Comparison of ENCODE assay signal across 10 mouse cellular contexts in genomic region chr10:52416458-52416857, GRCm38 (mm10). TPM values are rescaled to one million over a fixed set of nuclear protein-coding genes. Genes with fewer than 3 reads are reported as not detected.
A peak's percentile ranks its signal among the peaks of the same experiment; 100 is the strongest.
DNase-seq lines count a peak whose midpoint lies in the region; ATAC-seq and TF ChIP-seq lines count a peak whose summit lies in the region.
"Had no signal": no experiment of that assay in that cellular context is flagged by ENCODE, and none has a peak within 500 bp of the region (broad histone marks: within the 10 kb centered on the region; RNA-seq: fewer than 3 reads in every experiment).

No protein-coding gene starts in this region.

- WGBS in liver, adult 2 months, result 16% methylated on average over 2 of the region's 2 CpGs
- WGBS in intestine, embryonic 15.5 days, result 32% methylated on average over 2 of the region's 2 CpGs

- H3K4me2 ChIP-seq in intestine, embryonic 15.5 days (replicated peaks), result peak overlapping the region; percentile 62

- H3K4me3 ChIP-seq in liver, adult 2 months (ENCODE audit: insufficient read depth, low read depth, low read length), result peak overlapping the region; percentile 82; the same call in 1 of the 2 replicates
- H3K4me3 ChIP-seq in embryonic fibroblast, embryonic 13.5 days (ENCODE audit: insufficient read depth, low read length), result no peak overlapping the region
- H3K4me3 ChIP-seq in intestine, embryonic 15.5 days (replicated peaks), result peak overlapping the region; percentile 98; the same call in 1 of the 2 replicates

- DNase-seq in liver, adult 2 months (ENCODE audit: extremely low read depth, low read depth, low spot score), result no peak
- no peak for DNase-seq in liver
- peak; percentile 8 for DNase-seq in naive thymus-derived CD4-positive, alpha-beta T cell, adult 2 months (ENCODE audit: low read depth)
- DNase-seq in adrenal gland, postnatal 14 days, result no peak
- DNase-seq in gastrocnemius, postnatal 10 days, result no peak
- no peak for DNase-seq in spleen, adult 12 weeks (ENCODE audit: low spot score)
- DNase-seq: kidney, adult 18-20 months had no signal

- peaks cover 20% of the 10 kb centered on the region for H3K4me1 ChIP-seq in liver, adult 2 months (ENCODE audit: control insufficient read depth, insufficient read depth, low read length)
- H3K4me1 ChIP-seq in embryonic fibroblast, embryonic 13.5 days (ENCODE audit: control insufficient read depth, insufficient read depth, low read length), result peaks cover 12% of the 10 kb centered on the region; the same call in 1 of the 2 replicates
- peaks cover 14% of the 10 kb centered on the region for H3K4me1 ChIP-seq in intestine, embryonic 15.5 days (replicated peaks)

- TF ChIP-seq CTCF in liver, adult 2 months (IDR thresholded peaks at IDR 0.05; ENCODE audit: low read depth, low read length), result no peak
- TF ChIP-seq CTCF in embryonic fibroblast, embryonic 13.5 days (IDR thresholded peaks at IDR 0.05; ENCODE audit: borderline replicate concordance, insufficient read depth, low read length), result no peak

- no peaks in the 10 kb centered on the region for H3K9me3 ChIP-seq in intestine, embryonic 15.5 days

- H3K27me3 ChIP-seq in liver, adult 2 months (ENCODE audit: control insufficient read depth, insufficient read depth, low read length), result no peaks in the 10 kb centered on the region; the same call in 1 of the 2 replicates
- H3K27me3 ChIP-seq in intestine, embryonic 15.5 days (replicated peaks), result no peaks in the 10 kb centered on the region

- peaks cover 14% of the 10 kb centered on the region for H3K79me2 ChIP-seq in liver, adult 2 months (ENCODE audit: control insufficient read depth, insufficient read depth, low read length)

- no peak overlapping the region for H3K27ac ChIP-seq in liver, adult 2 months (replicated peaks; ENCODE audit: insufficient read depth, low read depth, low read length)
- peak overlapping the region; percentile 82 for H3K27ac ChIP-seq in embryonic fibroblast, embryonic 13.5 days (ENCODE audit: insufficient read depth, low read length)
- no peak overlapping the region for H3K27ac ChIP-seq in intestine, embryonic 15.5 days

- no peaks in the 10 kb centered on the region for H3K36me3 ChIP-seq in liver, adult 2 months (ENCODE audit: control insufficient read depth, insufficient read depth, low read length)
- no peaks in the 10 kb centered on the region for H3K36me3 ChIP-seq in intestine, embryonic 15.5 days

- no peak for TF ChIP-seq POLR2A in liver, adult 2 months (IDR thresholded peaks at IDR 0.05; ENCODE audit: extremely low read depth, insufficient read depth, low read length)
- TF ChIP-seq POLR2A in embryonic fibroblast, embryonic 13.5 days (IDR thresholded peaks at IDR 0.05; ENCODE audit: low read depth, low read length), result no peak; the same call in 1 of the 2 replicates

- ATAC-seq in intestine, embryonic 15.5 days, result no peak

- H3K9ac ChIP-seq in liver, adult 2 months (ENCODE audit: low read depth, low read length), result no peak overlapping the region
- no peak overlapping the region for H3K9ac ChIP-seq in intestine, embryonic 15.5 days

RNA-seq across cellular contexts. Expression of gene Nus1, which starts 0.9 kb away (rescaled TPM):
- 13.6 and 13.7 TPM in 2 replicates for total RNA-seq in liver, adult 2 months (2014; rRNA removed)
- 9.7 and 11.6 TPM in 2 replicates for polyA plus RNA-seq in liver, adult 2 months (2012; rRNA removed)
- polyA plus RNA-seq in embryonic fibroblast, embryonic 13.5 days (2011; ENCODE audit: insufficient read length, low read depth, missing spikeins), result 74.9 and 81.5 TPM in 2 replicates
- 15.7 and 16.1 TPM in 2 replicates for polyA plus RNA-seq in intestine, embryonic 15.5 days (2015; fragmentation: Nextera tagmentation; extraction: Ambion mirVana)
- total RNA-seq in adrenal gland, postnatal 14 days (2021), result 46.4 and 51.4 TPM in 2 replicates
- 10 to 100 TPM; 19.4 to 21.5 TPM for total RNA-seq in gastrocnemius, postnatal 10 days (2021)

RNA-seq across cellular contexts. Expression of gene Nepn, which starts 27.7 kb away (rescaled TPM):
- total RNA-seq in liver, adult 2 months (2014; rRNA removed), result not detected in 2 replicates
- not detected in 2 replicates for polyA plus RNA-seq in liver, adult 2 months (2012; rRNA removed)
- polyA plus RNA-seq in embryonic fibroblast, embryonic 13.5 days (2011; ENCODE audit: insufficient read length, low read depth, missing spikeins), result not detected in 2 replicates
- 0.63 and 1.6 TPM in 2 replicates for polyA plus RNA-seq in intestine, embryonic 15.5 days (2015; fragmentation: Nextera tagmentation; extraction: Ambion mirVana)
- 0.22 and 0.26 TPM in 2 replicates for total RNA-seq in adrenal gland, postnatal 14 days (2021)
- not detected for total RNA-seq in gastrocnemius, postnatal 10 days (2021)

RNA-seq across cellular contexts. Expression of gene Gopc, which starts 34.5 kb away (rescaled TPM):
- total RNA-seq in liver, adult 2 months (2014; rRNA removed), result 14.9 and 16.5 TPM in 2 replicates
- 3.7 and 4.8 TPM in 2 replicates for polyA plus RNA-seq in liver, adult 2 months (2012; rRNA removed)
- 31.2 and 31.6 TPM in 2 replicates for polyA plus RNA-seq in embryonic fibroblast, embryonic 13.5 days (2011; ENCODE audit: insufficient read length, low read depth, missing spikeins)
- polyA plus RNA-seq in intestine, embryonic 15.5 days (2015; fragmentation: Nextera tagmentation; extraction: Ambion mirVana), result 17.1 and 19.4 TPM in 2 replicates
- 23.9 and 26.1 TPM in 2 replicates for total RNA-seq in adrenal gland, postnatal 14 days (2021)
- 10 to 100 TPM; 12.9 to 15.7 TPM for total RNA-seq in gastrocnemius, postnatal 10 days (2021)

RNA-seq across cellular contexts. Expression of gene Gm26741, which starts 57.9 kb away (rescaled TPM):
- not detected in 2 replicates for total RNA-seq in liver, adult 2 months (2014; rRNA removed)
- polyA plus RNA-seq in liver, adult 2 months (2012; rRNA removed), result not detected in 2 replicates
- polyA plus RNA-seq in embryonic fibroblast, embryonic 13.5 days (2011; ENCODE audit: insufficient read length, low read depth, missing spikeins), result not detected in 2 replicates
- polyA plus RNA-seq in intestine, embryonic 15.5 days (2015; fragmentation: Nextera tagmentation; extraction: Ambion mirVana), result not detected in 2 replicates
- not detected in 2 replicates for total RNA-seq in adrenal gland, postnatal 14 days (2021)
- total RNA-seq in gastrocnemius, postnatal 10 days (2021), result not detected
- total RNA-seq: adrenal gland, postnatal 4 days had no signal
